Mouse (Mus musculus): ENCODE results near the gene Snx30.

DNA sequence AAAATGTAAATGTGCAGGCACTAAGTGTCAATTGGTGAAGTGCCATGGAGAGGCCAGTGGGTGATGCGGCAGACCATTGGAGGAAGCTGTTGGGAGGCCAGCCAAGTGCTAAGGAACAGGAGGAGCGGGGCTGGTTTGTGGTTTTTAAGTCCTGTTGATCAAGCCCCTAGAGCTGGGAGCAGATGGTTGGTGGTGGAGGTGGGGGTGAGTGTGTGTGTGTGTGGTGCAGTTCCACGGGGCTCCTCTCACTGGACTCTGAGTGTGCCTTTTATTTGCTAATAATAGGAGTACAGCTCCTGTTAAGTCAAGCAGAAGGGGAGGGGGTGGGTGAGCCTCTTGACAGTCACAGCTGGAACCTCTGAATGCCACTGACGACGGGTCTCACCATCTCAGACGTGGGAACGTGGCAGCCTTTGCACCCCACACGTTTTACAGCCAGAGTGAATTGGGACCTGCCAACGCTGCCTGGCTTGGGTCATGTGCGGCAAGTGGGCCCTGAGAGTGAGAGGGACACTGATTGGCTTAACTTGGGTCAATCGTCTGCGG is 13.9 kb downstream of the Snx30 start:
- TF ChIP-seq CTCF (IDR thresholded peaks at IDR 0.05; ENCODE audit: low read depth, low read length) (no peak), POLR2A (IDR thresholded peaks at IDR 0.05; ENCODE audit: extremely low read depth, insufficient read depth, low read length) (no peak)

Measured in liver, adult 2 months (tissue).